Mouse (Mus musculus) left cerebral cortex, postnatal 10 days (tissue): Measurements from ENCODE around the gene Gtf3a. TPM values are rescaled to one million over a fixed set of nuclear protein-coding genes. Genes with fewer than 3 reads are reported as not detected.
A peak's percentile ranks its signal among the peaks of the same experiment; 100 is the strongest.
"Not testable (repeated sequence)": the region's sequence is repeated elsewhere in the genome, so short reads cannot be mapped to it uniquely, and the experiment has no call there.

Experiments used
- DNase-seq, 2 experiments: peaks; one replicate each; pipeline ENCODE4 v3.0.0; 2021 to 2022; ENCODE audit warnings: low spot score in 2 of 2, mixed read lengths in 1 of 2; ENCODE audit errors: extremely low spot score in 1 of 2
- intact Hi-C: fragments of 180-260 bp; cut with DNase I; formaldehyde crosslinking; loops from one replicate; pipeline ENCODE4 v1.15.1; 2025
- total RNA-seq, 2 experiments: library from RNA; stranded (reverse); gene quantifications; 2 replicates each; pipeline ENCODE4 v1.2.3; 2021

The Gtf3a gene
- total RNA-seq, 2 experiments from 2014 or later, result 31.0 to 32.9 TPM

DNA sequence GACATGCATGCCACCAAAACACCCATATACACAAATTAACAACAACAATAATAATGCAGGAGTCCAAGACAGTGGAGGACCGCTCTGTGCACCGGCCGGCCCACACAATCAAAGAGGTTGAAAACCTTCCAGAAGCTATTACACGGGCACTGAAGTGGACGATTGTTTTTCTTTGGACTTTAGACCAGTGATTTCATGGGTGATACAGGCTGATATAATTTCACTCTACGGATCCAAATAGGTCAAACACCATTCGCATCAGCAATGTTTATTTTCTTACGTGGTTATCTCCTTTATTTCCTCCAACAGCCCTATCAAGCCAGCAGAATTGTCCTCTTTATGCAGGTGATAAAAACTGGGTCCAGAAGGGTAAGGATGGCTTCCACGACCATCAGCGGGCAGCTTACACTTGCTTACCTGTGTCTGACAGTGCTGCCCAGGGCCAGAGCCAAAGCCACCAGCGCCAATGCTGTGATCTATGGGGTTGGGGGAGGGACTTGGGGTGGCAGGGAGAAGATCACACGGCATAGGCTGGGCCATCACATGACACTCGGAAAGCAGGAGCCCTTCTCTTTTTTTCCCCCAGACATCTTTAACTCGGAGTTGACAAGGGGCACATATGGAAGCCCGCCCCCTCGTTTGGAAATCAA lies 16.4 kb upstream of the Gtf3a start:
- intact Hi-C loops, result no loop called here
- DNase-seq, result no peak

DNA sequence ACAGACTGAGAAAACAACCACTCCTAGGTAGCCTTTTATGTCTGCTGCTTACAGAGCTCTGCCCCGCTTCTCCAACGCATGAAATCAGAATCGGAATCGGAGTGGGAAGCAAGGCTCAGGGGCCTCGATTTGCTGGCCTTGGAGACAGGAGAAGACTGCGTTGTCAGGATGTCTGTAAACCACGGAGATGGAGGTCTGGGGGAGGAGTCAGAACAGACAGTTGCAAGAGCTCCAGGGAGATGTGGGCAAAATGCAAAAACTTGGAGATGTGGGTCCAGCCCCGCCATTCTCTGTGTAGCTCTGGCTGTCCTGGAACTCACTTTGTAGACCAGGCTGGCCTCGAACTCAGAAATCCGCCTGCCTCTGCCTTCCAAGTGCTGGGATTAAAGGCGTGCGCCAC lies 15.0 kb upstream of the Gtf3a start:
- DNase-seq, result no peak
- intact Hi-C loops, result no loop called here

DNA sequence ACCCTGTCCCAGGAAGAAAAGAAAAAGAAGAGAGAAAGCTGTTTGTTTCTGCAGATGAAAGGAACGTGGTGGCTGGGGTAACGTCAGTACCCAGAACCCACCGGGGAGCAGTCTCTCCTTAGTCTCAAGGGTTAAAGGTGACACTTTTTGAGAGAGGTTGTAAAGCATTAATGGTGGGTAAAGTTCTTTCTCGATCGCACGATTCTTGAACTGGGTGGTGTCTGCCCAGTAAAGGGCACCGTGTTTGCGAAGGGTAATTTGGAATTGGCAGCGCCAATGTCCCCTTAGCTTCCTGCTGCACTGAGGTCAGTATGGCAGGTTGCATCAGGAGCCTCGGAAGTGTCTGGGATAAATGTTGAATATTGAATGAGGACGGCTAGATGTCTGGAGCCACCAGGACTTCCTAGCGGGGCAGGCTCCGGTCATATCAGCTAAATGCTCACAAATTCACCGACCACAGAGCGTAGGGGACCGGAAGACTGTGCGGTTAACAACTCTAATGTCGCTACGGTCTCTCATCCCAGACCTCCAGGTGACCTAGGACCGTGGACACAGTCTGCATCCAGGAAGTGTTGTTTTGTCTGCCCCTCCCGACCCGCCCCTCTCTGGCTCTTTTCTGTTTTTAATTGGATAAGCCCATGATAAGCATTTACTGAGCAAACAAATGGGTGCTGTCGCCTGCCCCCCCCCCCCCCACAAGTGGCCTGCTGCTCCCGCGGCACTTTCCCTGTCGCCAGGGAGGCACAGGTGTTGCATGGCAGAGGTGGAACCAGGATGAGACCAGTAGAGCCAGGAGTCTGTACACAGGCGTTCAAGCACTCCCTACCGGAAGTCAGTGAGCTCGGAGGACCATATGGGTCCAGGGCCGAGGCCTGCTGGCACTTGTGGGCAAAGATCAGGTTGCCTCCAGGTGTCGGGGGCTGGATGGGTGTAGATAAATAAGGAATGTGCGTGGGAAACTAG lies 10.6 kb upstream of the Gtf3a start:
- peak in 1 of 2 experiments; percentile 5 for DNase-seq
- intact Hi-C loops, result loop anchor here (5.0 kb wide), 1 partner anchor 364 kb away; no protein-coding TSS in a partner anchor

DNA sequence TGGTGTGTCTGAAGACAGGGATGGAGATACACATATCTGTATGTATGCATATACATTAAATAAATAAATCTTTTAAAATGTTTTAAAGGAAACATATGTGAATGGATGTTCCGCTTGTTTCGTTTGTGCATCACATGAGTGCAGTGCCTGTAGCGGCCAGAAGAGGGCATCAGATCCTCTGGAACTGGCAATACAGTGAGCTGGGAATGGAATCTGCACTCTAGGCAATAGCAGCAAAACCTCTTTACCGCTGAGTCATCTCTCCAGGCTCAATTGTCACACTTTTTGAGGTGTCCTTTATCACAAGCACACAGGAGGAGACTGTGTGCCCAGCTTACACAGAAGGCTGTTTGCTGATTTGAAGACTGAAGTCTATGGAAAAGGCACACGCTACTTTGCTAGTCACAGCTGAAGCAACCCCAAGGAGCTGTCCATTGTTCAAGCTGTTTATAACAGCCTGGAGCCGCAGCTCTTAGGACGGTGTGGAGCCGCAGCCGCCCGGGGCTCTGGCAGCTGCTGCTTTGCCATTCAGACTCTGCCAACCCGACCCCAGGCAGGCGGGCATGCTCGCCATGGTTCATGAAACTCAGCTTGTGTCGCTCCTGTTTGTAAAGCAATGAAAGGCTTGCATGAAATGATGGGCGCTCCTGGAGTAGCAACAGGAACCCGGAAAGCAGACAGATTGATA lies 9.2 kb upstream of the Gtf3a start:
- intact Hi-C loops, result loop anchor here (5.0 kb wide), 1 partner anchor 363 kb away; no protein-coding TSS in a partner anchor
- DNase-seq, result no peak

DNA sequence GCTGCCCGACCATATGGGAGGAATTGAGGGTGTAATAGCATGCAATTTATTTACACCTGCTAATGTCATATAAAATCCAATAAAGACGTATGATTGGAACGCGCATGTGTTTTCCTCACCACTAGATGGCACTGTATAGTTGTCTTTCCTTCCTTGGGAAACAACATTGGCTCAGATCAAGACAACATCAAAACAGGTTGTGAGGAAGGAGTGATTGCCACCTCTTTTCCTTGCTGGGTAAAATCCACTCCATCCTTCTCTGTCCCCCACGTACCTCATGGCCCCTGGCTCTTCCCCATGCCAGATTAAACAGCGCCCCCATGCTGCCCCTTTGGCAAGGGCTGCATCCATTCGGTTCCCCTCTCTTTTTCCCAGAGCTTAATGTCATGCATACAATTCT lies 8.2 kb upstream of the Gtf3a start:
- peak in 1 of 2 experiments; percentile 44 for DNase-seq

DNA sequence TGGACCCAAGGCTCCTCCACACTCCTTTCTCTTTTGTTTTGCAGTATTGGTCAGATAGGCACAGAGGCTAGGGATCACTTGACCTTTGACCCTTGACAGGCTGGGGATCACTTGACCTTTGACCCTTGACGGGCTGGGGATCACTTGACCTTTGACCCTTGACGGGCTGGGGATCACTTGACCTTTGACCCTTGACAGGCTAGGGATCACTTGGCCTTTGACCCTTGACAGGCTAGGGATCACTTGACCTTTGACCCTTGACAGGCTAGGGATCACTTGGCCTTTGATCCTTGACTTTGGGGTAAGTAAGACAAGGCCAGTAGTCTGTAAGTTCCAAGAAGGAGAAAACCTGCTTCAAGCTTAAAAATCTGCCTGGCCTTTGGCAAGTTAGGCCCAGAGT lies 6.5 kb upstream of the Gtf3a start:
- intact Hi-C loops, result loop anchor here (2.0 kb wide), 1 partner anchor 285 kb away; no protein-coding TSS in a partner anchor
- not testable (repeated sequence) for DNase-seq

More for the DNA sequence above, 8.2 kb upstream of the Gtf3a start:
- intact Hi-C loops, result loop anchor here (2.0 kb wide), 1 partner anchor 287 kb away; no protein-coding TSS in a partner anchor

DNA sequence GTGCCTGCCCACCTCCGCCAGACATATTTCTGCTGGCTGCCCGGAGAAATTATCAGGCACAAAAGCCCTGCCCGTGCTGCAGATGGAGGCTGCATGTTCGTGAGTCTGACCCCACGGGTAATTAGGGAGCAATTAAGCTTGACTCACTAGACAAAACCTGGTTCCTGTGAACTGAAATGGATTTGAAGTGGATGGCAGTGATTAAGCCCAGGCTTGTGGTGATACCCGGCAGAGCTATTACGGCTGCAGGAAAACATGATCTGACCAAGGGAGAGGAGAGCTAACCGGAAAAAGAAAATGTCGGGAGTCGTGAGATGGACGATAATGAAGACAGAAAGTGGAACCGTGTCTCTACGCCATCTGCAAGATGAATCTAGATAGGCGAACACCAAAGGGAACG lies 5.5 kb upstream of the Gtf3a start:
- intact Hi-C loops, result no loop called here
- DNase-seq, result no peak

DNA sequence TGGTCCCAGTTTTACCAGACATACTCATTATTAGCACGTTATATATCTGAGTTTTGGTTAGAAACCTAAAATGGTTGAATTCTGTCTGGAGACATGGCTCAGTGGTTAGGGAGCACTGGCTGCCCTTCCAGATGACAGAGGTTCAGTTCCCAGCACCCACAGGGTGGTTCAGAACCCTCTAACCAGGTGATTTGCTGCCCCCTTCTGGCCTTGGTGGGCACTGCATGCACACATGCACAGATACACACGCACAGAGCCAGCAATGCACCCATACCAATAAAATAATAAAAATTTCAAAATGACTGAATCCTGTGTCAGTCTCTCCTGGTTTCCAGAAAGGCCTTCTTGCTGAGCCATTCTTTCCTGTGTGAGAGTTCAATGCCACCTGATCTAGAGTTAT lies 3.9 kb upstream of the Gtf3a start:
- DNase-seq, result no peak
- intact Hi-C loops, result no loop called here

DNA sequence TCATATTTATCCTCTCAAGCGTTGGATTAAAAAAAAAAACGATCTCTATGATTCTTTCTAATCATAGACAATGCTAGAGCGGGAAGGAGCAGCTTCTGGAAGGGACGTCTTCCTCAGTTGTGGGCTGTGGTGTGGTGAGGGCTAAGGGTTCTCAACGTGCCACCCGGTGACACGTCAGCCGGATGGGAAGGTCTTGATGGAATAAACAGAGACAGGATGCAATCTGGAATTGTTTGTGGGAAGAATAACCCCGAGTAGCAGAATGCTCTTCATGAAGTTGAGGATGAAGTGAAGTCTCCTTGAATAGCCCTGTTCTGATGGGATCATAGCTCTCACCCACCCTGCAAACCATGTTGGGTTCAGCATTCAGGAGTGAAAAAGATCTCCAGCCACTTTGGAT lies 1.8 kb upstream of the Gtf3a start:
- intact Hi-C loops, result no loop called here
- DNase-seq, result no peak

DNA sequence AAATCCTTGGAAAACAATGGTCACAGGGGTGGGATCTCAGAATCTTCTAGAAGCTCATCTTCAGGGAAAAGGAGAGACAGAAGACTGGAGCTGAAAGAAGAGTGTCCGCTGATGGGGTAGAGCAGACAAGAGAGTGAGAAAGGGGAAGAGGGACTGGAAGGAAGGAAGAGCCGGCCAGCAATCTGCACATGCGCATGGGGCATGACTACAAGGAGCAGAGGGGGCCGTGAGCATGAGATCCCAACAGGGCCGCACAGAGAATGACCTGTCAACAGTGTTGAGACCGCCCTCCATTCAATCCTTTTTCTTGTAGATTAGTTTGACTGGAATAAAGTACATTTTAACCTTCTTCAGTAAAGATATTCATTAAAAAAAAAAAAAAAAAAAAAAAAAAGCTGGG lies 960 bp upstream of the Gtf3a start:
- intact Hi-C loops, result no loop called here
- no peak for DNase-seq

DNA sequence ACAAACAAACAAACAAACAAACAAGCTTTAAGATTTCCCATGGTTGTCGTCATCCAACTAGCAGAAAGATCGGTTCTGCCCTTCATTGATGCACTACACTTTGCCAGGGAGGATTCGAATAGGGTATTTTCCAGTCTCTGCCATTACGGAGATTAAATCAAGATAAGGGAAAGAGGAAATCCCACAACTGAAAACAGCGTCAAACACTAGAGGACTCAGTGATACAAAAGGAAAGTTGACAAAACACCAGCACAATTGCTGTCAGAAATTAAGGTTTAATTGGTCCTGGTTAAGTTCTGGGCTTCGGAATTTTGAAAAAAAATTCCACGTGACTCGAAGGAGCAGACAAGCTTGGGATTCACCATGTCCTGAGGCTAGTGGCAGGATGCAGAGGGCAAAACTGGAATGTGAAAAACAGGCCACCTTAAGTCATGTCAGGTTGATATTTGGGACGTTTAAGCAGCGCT lies 383 bp upstream of the Gtf3a start:
- intact Hi-C loops, result no loop called here
- no peak for DNase-seq

DNA sequence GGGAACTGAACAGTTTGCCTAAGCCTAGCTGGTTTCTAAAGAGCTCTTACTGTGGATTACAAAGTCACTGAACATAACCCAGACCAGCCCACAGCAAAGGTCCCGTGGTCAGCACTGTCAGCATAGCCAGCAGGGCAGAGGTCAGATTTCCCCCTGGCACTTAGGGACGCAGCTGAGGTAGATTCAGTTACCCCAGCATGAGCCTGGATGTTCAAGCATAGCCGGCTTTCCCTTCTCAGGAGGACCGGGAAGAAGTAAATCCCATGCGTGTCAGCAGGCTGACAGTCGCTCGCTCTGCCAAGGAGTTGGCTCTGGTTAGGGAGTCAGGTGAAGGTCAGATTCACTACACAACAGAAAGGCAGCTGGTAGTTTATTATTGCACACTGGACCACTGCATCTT lies 6.1 kb downstream of the Gtf3a start:
- DNase-seq, result peak in 1 of 2 experiments; percentile 9
- intact Hi-C loops, result no loop called here

DNA sequence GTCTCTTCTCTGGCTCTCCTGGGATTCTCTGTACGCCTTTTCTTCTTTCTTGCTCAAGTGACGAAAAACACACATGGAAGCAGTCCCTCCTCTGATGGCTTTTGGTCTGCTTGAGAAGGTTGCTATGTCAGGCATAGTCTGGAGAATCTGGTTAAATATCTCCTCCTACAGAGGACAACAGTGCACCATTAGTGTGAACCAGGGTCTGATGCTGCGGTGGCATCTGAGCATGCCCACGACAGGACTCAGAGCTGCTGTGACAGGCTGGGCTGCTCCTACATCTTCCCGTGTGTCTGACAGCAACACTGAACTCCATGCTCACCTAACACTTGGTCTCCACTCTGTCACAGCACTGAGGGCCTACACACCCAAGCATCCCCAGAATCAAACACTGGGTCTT lies 7.2 kb downstream of the Gtf3a start:
- intact Hi-C loops, result no loop called here
- no peak for DNase-seq

DNA sequence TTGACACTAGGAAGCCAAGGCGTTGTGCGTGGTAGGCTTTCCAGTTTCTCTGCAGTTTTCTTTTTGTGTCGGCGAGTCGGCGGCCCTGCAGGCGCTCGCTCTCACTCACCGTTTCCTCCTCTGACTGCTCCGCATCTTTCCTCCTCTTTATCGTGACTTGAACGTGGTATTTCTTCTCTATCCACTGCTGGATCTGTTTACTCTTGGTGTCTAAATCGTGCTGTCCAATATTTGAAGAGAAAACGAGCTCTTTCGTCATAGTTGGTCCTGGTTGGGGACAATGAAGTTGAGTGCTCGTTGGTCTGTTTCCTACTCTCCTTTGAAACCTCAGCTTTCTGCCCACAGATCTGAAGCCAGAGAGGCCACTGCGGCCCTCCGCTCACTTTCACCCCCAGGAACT lies 8.2 kb downstream of the Gtf3a start:
- peak in 1 of 2 experiments; percentile 10 for DNase-seq
- intact Hi-C loops, result no loop called here

DNA sequence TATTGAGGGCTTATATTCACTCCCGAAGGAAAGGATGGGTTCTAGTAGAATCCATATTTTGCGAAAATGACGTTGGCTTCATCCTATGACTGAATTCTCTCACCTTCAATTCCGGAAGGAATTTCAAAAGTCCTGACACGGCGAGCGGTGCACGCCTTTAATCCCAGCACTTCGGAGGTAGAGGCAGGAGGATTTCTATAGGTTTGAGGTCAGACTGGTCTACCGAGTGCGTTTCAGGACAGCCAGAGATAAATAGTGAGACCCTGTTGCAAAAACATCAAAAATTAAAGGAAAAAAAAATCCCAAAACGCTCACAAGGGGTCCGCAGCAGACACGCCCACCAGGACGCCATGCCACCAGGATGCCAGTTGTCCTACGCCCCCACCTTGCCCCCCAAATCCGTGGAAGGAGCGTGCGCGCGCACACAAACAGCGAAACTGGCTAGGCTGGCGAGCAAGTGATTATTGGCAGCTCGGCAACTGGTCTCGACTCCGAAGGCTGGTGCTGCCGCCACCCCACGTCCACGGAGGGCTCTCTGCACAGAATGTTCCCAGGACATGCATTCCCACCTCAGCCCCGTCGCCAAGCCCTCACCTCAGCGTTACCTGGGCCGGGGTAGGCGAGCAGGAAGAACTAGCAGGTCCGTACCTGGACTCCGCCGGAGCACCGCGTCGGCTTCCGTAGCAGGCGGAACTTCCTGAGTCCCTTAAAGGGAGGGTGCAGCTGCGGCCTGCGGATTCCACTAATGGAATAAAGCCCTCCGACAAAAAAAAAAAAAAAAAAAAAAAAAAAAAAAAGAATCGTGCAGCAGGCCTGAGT lies 14.9 kb downstream of the Gtf3a start, which contains the start of gene Mtif3:
TSS of gene Mtif3 (minus strand) at position 683 of the 819 bp plus-strand sequence.
- intact Hi-C loops, result no loop called here
- DNase-seq, result peak; percentile 75 to 91

DNA sequence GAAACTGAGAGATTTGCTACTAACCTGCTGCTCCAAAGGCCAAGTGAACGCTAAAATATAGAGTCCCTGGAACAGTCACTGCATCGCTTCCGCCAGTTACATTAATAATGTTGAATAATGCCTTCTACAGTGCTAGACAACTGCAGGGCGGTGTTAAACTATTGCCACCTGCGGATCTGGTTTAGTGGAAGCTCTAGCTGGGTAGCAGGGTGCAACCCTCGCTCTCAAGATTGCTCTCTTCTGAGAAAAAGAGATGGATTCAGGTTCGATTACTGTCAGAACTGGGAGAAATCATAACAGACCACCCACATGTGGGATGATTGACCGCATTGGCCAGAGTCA lies 15.5 kb downstream of the Gtf3a start:
- intact Hi-C loops, result no loop called here
- DNase-seq, result no peak

DNA sequence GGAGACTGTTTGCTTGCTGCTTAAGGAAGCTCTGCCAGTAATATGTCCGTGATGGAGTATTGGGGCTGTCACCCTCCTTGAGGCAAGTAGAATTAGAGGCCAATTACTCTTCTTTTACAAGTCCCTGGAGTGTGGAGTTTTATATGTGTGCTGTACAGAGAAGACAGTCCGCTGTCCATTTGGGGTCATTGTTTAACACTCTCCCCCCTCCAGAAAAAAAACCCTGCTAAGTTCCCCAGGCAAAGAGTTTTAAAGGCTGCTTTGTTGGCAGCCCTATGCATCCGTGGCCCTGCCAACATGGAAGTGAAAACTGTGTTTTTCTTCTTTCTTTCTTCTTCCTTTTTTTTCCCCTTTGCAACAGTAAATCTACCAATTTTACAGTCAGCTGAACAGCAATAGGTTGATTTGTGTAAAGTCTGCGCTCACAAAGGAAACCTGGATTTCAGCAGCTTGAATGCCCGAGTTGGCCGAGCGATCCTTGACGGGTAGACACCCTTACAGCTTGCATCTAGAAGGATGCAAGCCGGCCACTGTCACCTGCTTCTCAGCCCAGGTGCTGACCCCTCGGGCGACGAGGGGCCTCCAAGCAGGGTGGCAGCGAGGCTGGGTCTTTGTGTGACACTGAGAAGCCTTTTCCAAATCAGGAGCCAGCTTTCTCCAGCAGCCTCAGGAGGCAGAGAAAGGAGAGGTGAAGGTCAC lies 20.4 kb downstream of the Gtf3a start:
- intact Hi-C loops, result no loop called here
- no peak for DNase-seq
